Mouse (Mus musculus) B cell, adult 62 days (primary cell): ENCODE data around the gene Tsga13. TPM values are rescaled to one million over a fixed set of nuclear protein-coding genes. Genes with fewer than 3 reads are reported as not detected.

Source experiments
- total RNA-seq: library from RNA; stranded (reverse); gene quantifications from 4 replicates; pipeline ENCODE4 v1.2.4, GENCODE M21; 2023

Tsga13 gene
- total RNA-seq = 6.3 to 11.1 TPM (median 8.3 TPM) in 4 replicates

DNA sequence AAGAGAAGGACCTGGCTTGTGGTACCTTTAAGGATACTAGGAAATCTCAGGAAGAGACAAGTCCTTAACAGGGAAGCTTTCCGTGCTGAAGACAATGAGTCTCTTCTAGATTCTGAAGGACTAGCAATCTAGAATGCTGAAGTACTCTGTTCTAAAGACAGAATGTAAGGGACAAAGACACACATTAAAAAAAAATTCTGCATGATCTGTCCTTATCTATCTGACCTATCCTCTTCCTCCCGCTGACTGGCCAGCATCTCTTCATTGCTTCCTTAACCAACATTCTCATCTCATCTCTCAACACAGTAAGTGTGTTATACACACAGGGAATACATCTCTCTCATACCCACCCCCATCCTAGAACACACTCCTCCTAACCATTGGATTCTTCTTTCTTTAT, at the start of gene Tsga13:
Tsga13 (minus strand) TSS at position 101 of the 400 bp plus-strand sequence.

GRCm38 (mm10) chr6:30958736-30959540, 43.6 kb upstream of the Tsga13 start, which contains the start of gene Klf14:
TSS of gene Klf14 (minus strand) at chr6:30959078.

GRCm38 (mm10) chr6:30896195-30896985, 19.0 kb downstream of the Tsga13 start, which contains the start of gene Copg2:
TSS of gene Copg2 (minus strand) at chr6:30896794.

Other genes with a start within 250 kb of the Tsga13 start
- gene Cep41, start 221.8 kb downstream of the Tsga13 start, total RNA-seq = 6.6 to 9.6 TPM (median 7.6 TPM) in 4 replicates
- 0.31 TPM in 1 of 4 replicates, not detected in the others for gene Mest, start 192.0 kb downstream of the Tsga13 start, total RNA-seq
- gene Copg2, start 18.8 kb downstream of the Tsga13 start, total RNA-seq = 45.8 to 55.2 TPM (median 50.5 TPM) in 4 replicates
- gene Klf14, start 43.5 kb upstream of the Tsga13 start, total RNA-seq = 0.22 TPM in 1 of 4 replicates, not detected in the others